Mouse (Mus musculus) bone marrow macrophage, adult 2 months (primary cell): ENCODE measurements around the gene Crybg2.

Experiments
- CTCF ChIP-seq: IDR thresholded peaks from 2 replicates; pipeline ENCODE4 v1.5.1; 2012; ENCODE audit warnings: low read depth, mild to moderate bottlenecking, low read length, moderate library complexity
- POLR2A ChIP-seq: IDR thresholded peaks from 2 replicates; pipeline ENCODE4 v1.6.1; 2012; ENCODE audit warnings: mild to moderate bottlenecking, low read depth, low read length, borderline replicate concordance

- TF ChIP-seq POLR2A, result no peak
- no peak for TF ChIP-seq CTCF
Measured at GRCm38 (mm10) chr4:134100245-134100644, 39.6 kb downstream of the Crybg2 start.
